Comparison of ENCODE assay signal across 22 mouse cellular contexts in the genomic region with DNA sequence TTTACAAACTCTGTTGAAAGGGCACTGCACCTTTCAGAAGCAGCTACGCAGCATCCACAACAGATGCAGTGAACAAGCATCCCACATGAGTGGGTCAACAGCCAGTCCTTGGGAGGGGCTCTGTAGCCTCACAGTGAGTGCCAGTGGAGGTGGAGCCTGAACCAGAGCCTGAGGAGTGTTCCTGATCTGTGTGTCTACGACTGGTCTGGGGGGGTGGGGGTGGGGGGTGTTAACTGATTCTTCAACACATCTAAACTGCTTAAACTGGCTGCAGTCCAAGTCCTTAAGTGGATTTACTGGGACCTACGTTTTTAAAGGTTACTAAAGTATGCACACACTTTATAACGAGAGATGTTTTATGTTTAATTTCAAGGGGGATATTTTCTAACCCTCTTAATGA. TPM values are rescaled to one million over a fixed set of nuclear protein-coding genes. Genes with fewer than 3 reads are reported as not detected.
DNase-seq lines count a peak whose midpoint lies in the region; ATAC-seq and TF ChIP-seq lines count a peak whose summit lies in the region.
"Had no signal": no experiment of that assay in that cellular context is flagged by ENCODE, and none has a peak within 500 bp of the region (broad histone marks: within the 10 kb centered on the region; RNA-seq: fewer than 3 reads in every experiment).

No protein-coding gene starts in this region.

- no peak for ATAC-seq in embryonic facial prominence, embryonic 14.5 days (ENCODE audit: low read depth)
- ATAC-seq in intestine, embryonic 15.5 days: no peak
- no peak for ATAC-seq in intestine, postnatal 0 days
- ATAC-seq in lung, embryonic 15.5 days (ENCODE audit: borderline replicate concordance, extremely low read depth, low FRiP score, low TSS enrichment): peak; percentile 85
- peak; percentile 61; the same call in 1 of the 2 replicates for ATAC-seq in stomach, embryonic 14.5 days (ENCODE audit: insufficient number of reproducible peaks, insufficient read depth, low FRiP score, low read depth)
- ATAC-seq: CD4-positive, CD25-positive, alpha-beta regulatory T cell, adult 4 months; forebrain, embryonic 13.5 days; hindbrain, embryonic 16.5 days; midbrain, embryonic 15.5 days had no signal

- H3K9me3 ChIP-seq in embryonic facial prominence, embryonic 14.5 days (ENCODE audit: control insufficient read depth, low read length): no peaks in the 10 kb centered on the region
- H3K9me3 ChIP-seq in embryonic facial prominence, embryonic 10.5 days: no peaks in the 10 kb centered on the region
- no peaks in the 10 kb centered on the region for H3K9me3 ChIP-seq in intestine, embryonic 15.5 days
- H3K9me3 ChIP-seq in intestine, postnatal 0 days (ENCODE audit: control insufficient read depth): no peaks in the 10 kb centered on the region
- H3K9me3 ChIP-seq in lung, embryonic 15.5 days: no peaks in the 10 kb centered on the region
- no peaks in the 10 kb centered on the region for H3K9me3 ChIP-seq in stomach, embryonic 14.5 days (ENCODE audit: control insufficient read depth, low read depth, low read length)
- H3K9me3 ChIP-seq: forebrain, embryonic 13.5 days; G1E; liver, embryonic 13.5 days; midbrain, embryonic 15.5 days had no signal

- WGBS in embryonic facial prominence, embryonic 14.5 days: 52% methylated on average over 4 of the region's 4 CpGs
- 76% methylated on average over 4 of the region's 4 CpGs for WGBS in embryonic facial prominence, embryonic 10.5 days
- WGBS in intestine, embryonic 15.5 days: 45% methylated on average over 4 of the region's 4 CpGs
- WGBS in intestine, postnatal 0 days: 48% methylated on average over 4 of the region's 4 CpGs
- 34% methylated on average over 4 of the region's 4 CpGs for whole genome bisulfite sequencing in lung, embryonic 15.5 days
- WGBS in stomach, embryonic 14.5 days: 36% methylated on average over 4 of the region's 4 CpGs

- peaks cover 57% of the 10 kb centered on the region for H3K36me3 ChIP-seq in embryonic facial prominence, embryonic 14.5 days (ENCODE audit: control insufficient read depth, insufficient read depth, low read length)
- peaks cover 65% of the 10 kb centered on the region for H3K36me3 ChIP-seq in embryonic facial prominence, embryonic 10.5 days (replicated peaks)
- peaks cover 2% of the 10 kb centered on the region; the same call in 1 of the 2 replicates for H3K36me3 ChIP-seq in intestine, embryonic 15.5 days
- H3K36me3 ChIP-seq in intestine, postnatal 0 days (ENCODE audit: control insufficient read depth, insufficient read depth): peaks cover 17% of the 10 kb centered on the region; the same call in 1 of the 2 replicates
- peaks cover 33% of the 10 kb centered on the region for H3K36me3 ChIP-seq in lung, embryonic 15.5 days
- peaks cover 24% of the 10 kb centered on the region; the same call in 1 of the 2 replicates for H3K36me3 ChIP-seq in stomach, embryonic 14.5 days (ENCODE audit: control insufficient read depth, insufficient read depth, low read length)

- no peak overlapping the region for H3K27ac ChIP-seq in embryonic facial prominence, embryonic 14.5 days (replicated peaks; ENCODE audit: low read depth, low read length)
- H3K27ac ChIP-seq in embryonic facial prominence, embryonic 10.5 days (replicated peaks): no peak overlapping the region
- H3K27ac ChIP-seq in intestine, embryonic 15.5 days: 0 out of 2 replicates have a peak overlapping the region, but pooled peaks have one; percentile 56
- H3K27ac ChIP-seq in intestine, postnatal 0 days (ENCODE audit: low read depth, low read length): no peak overlapping the region
- peak overlapping the region; percentile 30 for H3K27ac ChIP-seq in lung, embryonic 15.5 days
- H3K27ac ChIP-seq in stomach, embryonic 14.5 days (ENCODE audit: low read length): peak overlapping the region; percentile 61; the same call in 1 of the 2 replicates
- H3K27ac ChIP-seq: forebrain, embryonic 13.5 days; liver, embryonic 13.5 days; midbrain, embryonic 15.5 days had no signal

- no peak overlapping the region for H3K9ac ChIP-seq in embryonic facial prominence, embryonic 14.5 days (ENCODE audit: low read depth, low read length)
- no peak overlapping the region for H3K9ac ChIP-seq in intestine, embryonic 15.5 days
- no peak overlapping the region for H3K9ac ChIP-seq in intestine, postnatal 0 days (ENCODE audit: low read depth, low read length)
- H3K9ac ChIP-seq in lung, embryonic 15.5 days: no peak overlapping the region
- H3K9ac ChIP-seq in stomach, embryonic 14.5 days (replicated peaks; ENCODE audit: low read depth, low read length): no peak overlapping the region
- H3K9ac ChIP-seq: forebrain, embryonic 13.5 days; liver, embryonic 13.5 days; midbrain, embryonic 15.5 days had no signal

- peak; percentile 34 for DNase-seq in embryonic facial prominence, embryonic 14.5 days (ENCODE audit: low spot score)
- no peak for DNase-seq in embryonic facial prominence, embryonic 10.5 days (ENCODE audit: low spot score)
- no peak for DNase-seq in adrenal gland, postnatal 10 days
- no peak for DNase-seq in layer of hippocampus, adult 18-20 months (ENCODE audit: low spot score in 2 of 2)
- DNase-seq: cerebellum, postnatal 10 days; embryo, embryonic 11 days; heart, postnatal 4 days; kidney, adult 2 months; kidney, postnatal 25 days; liver, embryonic 13.5 days; right cerebral cortex, adult 18-20 months; spleen, adult 18-20 months; thymus, postnatal 4 days had no signal

- no peaks in the 10 kb centered on the region; the same call in 1 of the 2 replicates for H3K4me1 ChIP-seq in embryonic facial prominence, embryonic 14.5 days (ENCODE audit: control insufficient read depth, insufficient read depth, low read length)
- H3K4me1 ChIP-seq in embryonic facial prominence, embryonic 10.5 days: peaks cover 3% of the 10 kb centered on the region; the same call in 1 of the 2 replicates
- peaks cover 6% of the 10 kb centered on the region; the same call in 1 of the 2 replicates for H3K4me1 ChIP-seq in intestine, embryonic 15.5 days (replicated peaks)
- H3K4me1 ChIP-seq in intestine, postnatal 0 days (replicated peaks; ENCODE audit: control insufficient read depth, insufficient read depth, low read length): no peaks in the 10 kb centered on the region
- H3K4me1 ChIP-seq in lung, embryonic 15.5 days: peaks cover 12% of the 10 kb centered on the region
- peaks cover 13% of the 10 kb centered on the region for H3K4me1 ChIP-seq in stomach, embryonic 14.5 days (ENCODE audit: control insufficient read depth, insufficient read depth, low read length)
- H3K4me1 ChIP-seq: midbrain, embryonic 15.5 days had no signal

- H3K4me2 ChIP-seq in embryonic facial prominence, embryonic 14.5 days (ENCODE audit: low read depth, low read length): no peak overlapping the region
- no peak overlapping the region for H3K4me2 ChIP-seq in intestine, embryonic 15.5 days (replicated peaks)
- H3K4me2 ChIP-seq in intestine, postnatal 0 days (replicated peaks; ENCODE audit: low read depth): no peak overlapping the region
- no peak overlapping the region for H3K4me2 ChIP-seq in lung, embryonic 15.5 days
- H3K4me2 ChIP-seq in stomach, embryonic 14.5 days (replicated peaks; ENCODE audit: low read depth, low read length): no peak overlapping the region
- H3K4me2 ChIP-seq: forebrain, embryonic 13.5 days; liver, embryonic 13.5 days; midbrain, embryonic 15.5 days had no signal

- no peaks in the 10 kb centered on the region for H3K27me3 ChIP-seq in embryonic facial prominence, embryonic 14.5 days (replicated peaks; ENCODE audit: control insufficient read depth, insufficient read depth, low read length)
- H3K27me3 ChIP-seq in embryonic facial prominence, embryonic 10.5 days (replicated peaks; ENCODE audit: low read depth, poor library complexity, severe bottlenecking): no peaks in the 10 kb centered on the region
- H3K27me3 ChIP-seq in intestine, embryonic 15.5 days (replicated peaks): no peaks in the 10 kb centered on the region
- no peaks in the 10 kb centered on the region for H3K27me3 ChIP-seq in intestine, postnatal 0 days (replicated peaks; ENCODE audit: control insufficient read depth, insufficient read depth, low read length)
- H3K27me3 ChIP-seq in lung, embryonic 15.5 days: no peaks in the 10 kb centered on the region
- no peaks in the 10 kb centered on the region for H3K27me3 ChIP-seq in stomach, embryonic 14.5 days (ENCODE audit: control insufficient read depth, insufficient read depth, low read length)
- H3K27me3 ChIP-seq: forebrain, embryonic 13.5 days; liver, embryonic 13.5 days; midbrain, embryonic 15.5 days had no signal

- TF ChIP-seq CTCF in intestine, postnatal 0 days (IDR thresholded peaks at IDR 0.05; ENCODE audit: low read depth): no peak

- no peak overlapping the region for H3K4me3 ChIP-seq in embryonic facial prominence, embryonic 14.5 days (ENCODE audit: low read depth, low read length)
- H3K4me3 ChIP-seq in embryonic facial prominence, embryonic 10.5 days: no peak overlapping the region
- H3K4me3 ChIP-seq in intestine, embryonic 15.5 days (replicated peaks): no peak overlapping the region
- no peak overlapping the region for H3K4me3 ChIP-seq in intestine, postnatal 0 days (ENCODE audit: low read depth, low read length)
- H3K4me3 ChIP-seq in lung, embryonic 15.5 days: no peak overlapping the region
- no peak overlapping the region for H3K4me3 ChIP-seq in stomach, embryonic 14.5 days (ENCODE audit: low read depth, low read length)
- H3K4me3 ChIP-seq: forebrain, embryonic 13.5 days; liver, embryonic 13.5 days; midbrain, embryonic 15.5 days had no signal

RNA-seq across cellular contexts. Expression of a gene that starts 8.6 kb away (rescaled TPM):
- 1.7 and 1.9 TPM in 2 replicates for polyA plus RNA-seq in embryonic facial prominence, embryonic 14.5 days (2014; fragmentation: Nextera tagmentation; extraction: Ambion mirVana)
- 2.2 and 2.3 TPM in 2 replicates for polyA plus RNA-seq in embryonic facial prominence, embryonic 10.5 days (2016; fragmentation: Nextera tagmentation; extraction: Ambion mirVana)
- 5.2 TPM in 2 replicates for polyA plus RNA-seq in intestine, embryonic 15.5 days (2015; fragmentation: Nextera tagmentation; extraction: Ambion mirVana)
- 2.5 TPM in 2 replicates for polyA plus RNA-seq in intestine, postnatal 0 days (2015; fragmentation: Nextera tagmentation; extraction: Ambion mirVana)
- 5.0 and 5.3 TPM in 2 replicates for polyA plus RNA-seq in lung, embryonic 15.5 days (2015; fragmentation: Nextera tagmentation; extraction: Ambion mirVana)
- 7.0 and 7.1 TPM in 2 replicates for polyA plus RNA-seq in stomach, embryonic 14.5 days (2014; fragmentation: Nextera tagmentation; extraction: Ambion mirVana)
- total RNA-seq in adrenal gland, postnatal 10 days (2021): 1 to 10 TPM; 3.0 to 3.7 TPM
- total RNA-seq in layer of hippocampus, adult 18-20 months (2021): 1 to 10 TPM; 2.7 to 2.8 TPM

RNA-seq across cellular contexts. Expression of a gene that starts 22.1 kb away (rescaled TPM):
- polyA plus RNA-seq in embryonic facial prominence, embryonic 14.5 days (2014; fragmentation: Nextera tagmentation; extraction: Ambion mirVana): 0.42 and 0.55 TPM in 2 replicates
- 0.46 and 0.85 TPM in 2 replicates for polyA plus RNA-seq in embryonic facial prominence, embryonic 10.5 days (2016; fragmentation: Nextera tagmentation; extraction: Ambion mirVana)
- 0.10 and 0.11 TPM in 2 replicates for polyA plus RNA-seq in intestine, embryonic 15.5 days (2015; fragmentation: Nextera tagmentation; extraction: Ambion mirVana)
- polyA plus RNA-seq in intestine, postnatal 0 days (2015; fragmentation: Nextera tagmentation; extraction: Ambion mirVana): 0.17 TPM in 1 of 2 replicates, not detected in the other
- 0.26 and 0.36 TPM in 2 replicates for polyA plus RNA-seq in lung, embryonic 15.5 days (2015; fragmentation: Nextera tagmentation; extraction: Ambion mirVana)
- 0.29 and 0.50 TPM in 2 replicates for polyA plus RNA-seq in stomach, embryonic 14.5 days (2014; fragmentation: Nextera tagmentation; extraction: Ambion mirVana)
- 1 to 10 TPM; 2.5 to 2.6 TPM for total RNA-seq in adrenal gland, postnatal 10 days (2021)
- 1 to 10 TPM; 1.2 TPM for total RNA-seq in layer of hippocampus, adult 18-20 months (2021)
- polyA plus RNA-seq: liver, embryonic 13.5 days had no signal

RNA-seq across cellular contexts. Expression of a gene that starts 26.5 kb away (rescaled TPM):
- 290 and 303 TPM in 2 replicates for polyA plus RNA-seq in embryonic facial prominence, embryonic 14.5 days (2014; fragmentation: Nextera tagmentation; extraction: Ambion mirVana)
- 357 and 358 TPM in 2 replicates for polyA plus RNA-seq in embryonic facial prominence, embryonic 10.5 days (2016; fragmentation: Nextera tagmentation; extraction: Ambion mirVana)
- 387 and 427 TPM in 2 replicates for polyA plus RNA-seq in intestine, embryonic 15.5 days (2015; fragmentation: Nextera tagmentation; extraction: Ambion mirVana)
- polyA plus RNA-seq in intestine, postnatal 0 days (2015; fragmentation: Nextera tagmentation; extraction: Ambion mirVana): 237 and 238 TPM in 2 replicates
- 400 and 403 TPM in 2 replicates for polyA plus RNA-seq in lung, embryonic 15.5 days (2015; fragmentation: Nextera tagmentation; extraction: Ambion mirVana)
- 287 and 322 TPM in 2 replicates for polyA plus RNA-seq in stomach, embryonic 14.5 days (2014; fragmentation: Nextera tagmentation; extraction: Ambion mirVana)
- 100 to 1,000 TPM; 118 to 135 TPM for total RNA-seq in adrenal gland, postnatal 10 days (2021)
- 10 to 100 TPM; 97.3 to 99.4 TPM for total RNA-seq in layer of hippocampus, adult 18-20 months (2021)

Comparison
In these comparisons a context has a peak if more than half of its experiments do, and no peak if none do; other contexts are left out.
1. H3K27ac ChIP-seq: peak in intestine, embryonic 15.5 days (single experiment), lung, embryonic 15.5 days (single experiment) and stomach, embryonic 14.5 days (single experiment); none in embryonic facial prominence, embryonic 14.5 days (single experiment), embryonic facial prominence, embryonic 10.5 days (single experiment) and intestine, postnatal 0 days (single experiment).
2. ATAC-seq: peak in lung, embryonic 15.5 days (single experiment) and stomach, embryonic 14.5 days (single experiment); none in embryonic facial prominence, embryonic 14.5 days (single experiment), intestine, embryonic 15.5 days (single experiment) and intestine, postnatal 0 days (single experiment).